Mouse (Mus musculus): ENCODE results near the gene Gucy2f. TPM values are rescaled to one million over a fixed set of nuclear protein-coding genes. Genes with fewer than 3 reads are reported as not detected.

Gene Gucy2f
- total RNA-seq, 4 experiments from 2014 or later: not detected

Other genes with a start within 250 kb of the Gucy2f start
- gene Nxt2, start 29.8 kb upstream of the Gucy2f start, total RNA-seq (2022): 1 to 10 TPM; 6.1 to 7.4 (median 6.4) TPM
- gene Kcne1l, start 109.4 kb upstream of the Gucy2f start, total RNA-seq (2022): under 1 TPM in 1 of 4 experiments, not detected in 3; 0.27 TPM
- 10 to 100 TPM in 1 of 4 experiments, 1 to 10 TPM in 3; 8.2 to 10.6 (median 8.9) TPM for gene Acsl4, start 193.6 kb upstream of the Gucy2f start, total RNA-seq (2022)